Mouse (Mus musculus) limb, embryonic 12.5 days (tissue): Measurements from ENCODE around the gene Gm17018. TPM values are rescaled to one million over a fixed set of nuclear protein-coding genes. Genes with fewer than 3 reads are reported as not detected.
"Not testable (repeated sequence)": the region's sequence is repeated elsewhere in the genome, so short reads cannot be mapped to it uniquely, and the experiment has no call there.

ENCODE experiments used
- ATAC-seq: fragments of 200-750 bp; cut with Nextera tagmentation; 2 replicates; pipeline ENCODE4 v1.8.0; 2017; ENCODE audit warnings: low read depth, moderate TSS enrichment; ENCODE audit not compliant: insufficient number of reproducible peaks, insufficient read depth, low FRiP score, low TSS enrichment
- H3K27ac ChIP-seq: fragments of 300-500 bp; sonication (generic); 2 replicates; pipeline ENCODE4 v1.5.1; 2016; ENCODE audit warnings: mild to moderate bottlenecking, moderate library complexity
- H3K27me3 ChIP-seq: fragments of 300-500 bp; sonication (generic); 2 replicates; pipeline ENCODE4 v1.6.1; 2016; ENCODE audit warnings: mild to moderate bottlenecking, moderate library complexity
- H3K36me3 ChIP-seq: fragments of 300-500 bp; sonication (generic); 2 replicates; pipeline ENCODE4 v1.6.1; 2016; ENCODE audit warnings: mild to moderate bottlenecking, moderate library complexity
- H3K4me1 ChIP-seq: fragments of 300-500 bp; sonication (generic); replicated peaks from 2 replicates; pipeline ENCODE4 v1.6.1; 2016
- H3K4me2 ChIP-seq: fragments of 300-500 bp; sonication (generic); 2 replicates; pipeline ENCODE4 v1.6.1; 2016; ENCODE audit warnings: mild to moderate bottlenecking, moderate library complexity
- H3K4me3 ChIP-seq: fragments of 300-500 bp; sonication (generic); replicated peaks from 2 replicates; pipeline ENCODE4 v1.5.1; 2016; ENCODE audit warnings: mild to moderate bottlenecking
- H3K9ac ChIP-seq: fragments of 300-500 bp; sonication (generic); replicated peaks from 2 replicates; pipeline ENCODE4 v1.6.1; 2016; ENCODE audit warnings: mild to moderate bottlenecking, moderate library complexity
- H3K9me3 ChIP-seq: fragments of 300-500 bp; sonication (generic); 2 replicates; pipeline ENCODE4 v1.6.1; 2016; ENCODE audit warnings: mild to moderate bottlenecking, moderate library complexity
- WGBS: fragments of 180-500 bp; shearing (Covaris S2); methylation state at CpG from one replicate; pipeline ENCODE4 v1.1.7; 2016; 5-methylcytosine and 5-hydroxymethylcytosine counted together
- polyA plus RNA-seq: library from polyadenylated mRNA; unstranded; fragments of >200 nt; fragmentation: Nextera tagmentation; extraction: Ambion mirVana; gene quantifications from 2 replicates; pipeline ENCODE4 v1.2.1, GENCODE M21; 2016

Gene Gm17018
- polyA plus RNA-seq, 1 experiment from 2014 or later, result 50.5 TPM

DNA sequence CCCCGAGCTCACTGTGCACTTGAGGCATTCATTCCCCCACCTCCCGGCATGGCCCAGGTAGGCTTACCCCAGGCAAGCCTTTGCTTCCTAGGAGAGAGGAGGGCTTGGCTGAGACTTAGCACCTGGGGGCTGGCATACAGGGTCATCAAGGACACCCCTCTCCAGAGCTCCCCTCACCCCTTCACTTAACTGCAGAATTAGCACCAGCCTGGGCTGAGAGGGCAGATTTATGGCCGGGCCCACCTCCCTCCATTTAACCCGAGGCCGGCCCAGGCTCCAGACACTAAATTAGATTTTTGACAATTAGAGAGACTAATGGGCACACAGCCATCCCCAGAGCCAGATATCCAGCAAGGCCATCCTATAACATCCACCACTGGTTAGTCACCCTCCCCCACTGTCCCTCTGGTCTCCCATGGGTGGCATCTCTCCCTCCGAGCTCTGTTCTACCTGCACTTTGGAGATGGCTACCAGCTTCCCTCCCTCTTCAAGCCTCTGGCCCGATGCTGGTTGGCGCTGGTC, 25.1 kb upstream of the Gm17018 start:
- no peak overlapping the region for H3K27ac ChIP-seq
- H3K9me3 ChIP-seq, result no peaks in the 10 kb centered on the region
- ATAC-seq, result no peak
- H3K4me3 ChIP-seq, result no peak overlapping the region
- H3K36me3 ChIP-seq, result peaks cover 14% of the 10 kb centered on the region
- H3K4me2 ChIP-seq, result no peak overlapping the region
- H3K27me3 ChIP-seq, result peaks cover 28% of the 10 kb centered on the region
- no peak overlapping the region for H3K9ac ChIP-seq
- 38% methylated on average over 8 of the region's 8 CpGs for whole genome bisulfite sequencing
- peaks cover 23% of the 10 kb centered on the region for H3K4me1 ChIP-seq

DNA sequence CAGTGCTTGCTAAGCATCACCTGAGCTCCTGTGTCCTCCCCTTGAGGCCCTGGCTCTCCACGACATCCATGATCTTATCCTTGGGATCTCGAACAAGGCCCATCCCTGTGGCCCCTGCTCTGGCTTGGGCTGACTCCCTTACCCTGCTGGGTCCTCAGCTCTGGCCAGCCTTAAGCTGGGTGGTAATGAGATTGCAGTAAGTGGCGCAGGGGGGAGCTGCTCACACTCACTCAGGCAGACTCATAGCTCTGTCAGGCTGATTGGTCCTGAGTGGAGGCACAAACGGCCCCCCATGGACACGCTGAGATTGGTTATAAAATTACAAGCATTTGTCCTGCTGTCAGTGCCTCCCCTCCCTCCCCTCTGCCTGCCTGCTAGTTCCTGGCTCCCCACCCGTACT, 24.5 kb upstream of the Gm17018 start:
- ATAC-seq, result no peak
- H3K4me1 ChIP-seq, result peaks cover 24% of the 10 kb centered on the region
- peaks cover 35% of the 10 kb centered on the region for H3K27me3 ChIP-seq
- H3K4me3 ChIP-seq, result no peak overlapping the region
- no peak overlapping the region for H3K9ac ChIP-seq
- H3K36me3 ChIP-seq, result peaks cover 7% of the 10 kb centered on the region; the same call in 1 of the 2 replicates
- no peak overlapping the region for H3K4me2 ChIP-seq
- 33% methylated on average over 6 of the region's 6 CpGs for WGBS
- no peak overlapping the region for H3K27ac ChIP-seq
- no peaks in the 10 kb centered on the region for H3K9me3 ChIP-seq

DNA sequence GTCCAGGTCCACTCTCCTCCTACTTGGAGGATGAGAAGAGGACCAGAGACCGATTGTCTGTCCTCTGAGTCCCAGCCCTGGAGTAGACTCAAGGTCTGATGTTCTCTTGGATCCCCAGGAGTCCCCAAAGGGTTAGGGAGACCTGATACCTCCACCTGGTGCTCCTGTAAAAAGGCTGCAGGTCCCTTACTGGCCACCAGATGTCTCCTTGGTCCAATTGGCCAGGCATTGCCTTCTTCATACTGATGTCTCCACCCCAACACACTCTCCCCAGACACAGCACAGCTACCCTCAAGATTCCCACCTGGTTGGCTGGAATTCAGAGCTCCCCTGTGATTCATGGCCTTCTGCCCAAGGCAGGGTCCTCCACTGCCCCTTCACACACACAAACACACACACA, 22.9 kb upstream of the Gm17018 start:
- no peaks in the 10 kb centered on the region for H3K36me3 ChIP-seq
- no peak overlapping the region for H3K4me3 ChIP-seq
- no peaks in the 10 kb centered on the region for H3K9me3 ChIP-seq
- no peak overlapping the region for H3K4me2 ChIP-seq
- H3K4me1 ChIP-seq, result peaks cover 37% of the 10 kb centered on the region
- 62% methylated on average over 1 of the region's 1 CpGs for WGBS
- no peak overlapping the region for H3K27ac ChIP-seq
- no peak overlapping the region for H3K9ac ChIP-seq
- H3K27me3 ChIP-seq, result peaks cover 50% of the 10 kb centered on the region
- no peak for ATAC-seq

DNA sequence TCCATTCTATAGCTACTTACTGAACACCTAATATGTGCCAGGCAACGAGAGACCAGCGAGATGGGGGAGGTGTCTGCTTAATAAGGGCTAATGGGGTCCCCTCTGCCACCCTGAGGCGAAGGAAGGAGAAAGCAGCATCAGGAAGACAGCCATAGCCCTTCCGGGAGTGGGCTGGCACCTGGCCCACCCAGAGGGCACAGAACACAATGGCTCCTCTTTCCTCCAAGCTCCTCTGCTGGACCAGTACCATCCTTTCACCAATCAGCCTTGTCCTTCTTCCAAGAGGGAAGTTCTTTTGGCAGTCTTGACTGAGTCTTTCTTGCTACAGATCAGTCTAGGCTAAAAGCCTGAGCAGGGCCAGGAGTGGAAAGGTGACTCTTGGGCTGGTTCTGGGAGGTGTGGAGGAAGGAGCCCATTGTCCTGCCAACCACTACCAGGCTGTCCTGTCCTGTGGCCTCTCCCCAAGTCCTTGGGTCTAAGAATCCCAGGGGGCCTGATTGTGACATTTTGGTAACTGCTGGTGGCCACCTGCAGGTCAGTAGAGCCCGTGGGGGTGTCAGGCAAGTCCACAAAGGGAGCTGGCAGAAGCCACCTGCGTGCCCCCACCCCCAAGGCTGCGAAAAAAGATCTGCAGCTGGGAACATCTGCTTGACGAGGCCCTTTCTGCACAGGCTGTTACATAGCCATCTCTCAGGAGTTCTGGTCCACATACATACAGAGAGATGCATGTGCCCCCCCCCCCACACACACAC, 19.6 kb upstream of the Gm17018 start:
- Histone ChIP-seq H3K9me3 (no peaks in the 10 kb centered on the region), H3K4me2 (peak overlapping the region; percentile 83), H3K27me3 (peaks cover 71% of the 10 kb centered on the region), H3K36me3 (no peaks in the 10 kb centered on the region), H3K27ac (no peak overlapping the region), H3K4me3 (peak overlapping the region; percentile 47), H3K9ac (no peak overlapping the region), H3K4me1 (peaks cover 31% of the 10 kb centered on the region)
- ATAC-seq, result no peak
- 29% methylated on average over 8 of the region's 8 CpGs for WGBS

DNA sequence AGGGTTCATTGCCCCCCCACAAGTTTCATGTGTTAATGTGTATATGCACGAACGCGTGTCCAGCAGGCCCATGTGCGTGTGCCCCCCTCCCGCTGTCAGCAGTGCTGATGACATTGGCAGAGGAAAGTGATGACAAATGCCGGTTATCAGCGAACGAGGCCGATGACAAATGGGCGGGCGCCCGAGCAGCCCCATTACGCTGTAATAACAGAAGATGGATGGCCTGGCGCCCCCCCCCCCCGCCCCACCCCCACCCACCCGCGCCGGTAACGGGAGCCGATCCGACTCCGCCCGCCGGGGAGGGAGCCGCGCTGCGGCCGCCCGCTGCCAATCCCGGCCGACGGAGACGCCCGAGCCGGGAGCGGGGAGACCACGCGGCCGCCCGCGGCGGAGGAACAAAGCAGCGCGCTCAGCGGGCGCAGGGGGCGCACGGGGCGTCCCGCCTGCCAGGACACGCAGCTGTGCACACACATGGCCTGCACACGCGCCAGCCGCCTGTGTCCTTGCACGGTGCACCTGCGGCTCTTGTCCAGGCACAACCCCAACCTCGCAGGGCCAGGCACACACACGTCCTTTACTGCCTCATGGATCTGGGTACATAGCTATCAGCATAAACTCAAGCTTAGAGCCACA, 18.9 kb upstream of the Gm17018 start:
- ATAC-seq, result no peak; the same call in 1 of the 2 replicates
- WGBS, result under 1% methylated on average over 36 of the region's 58 CpGs
- H3K27ac ChIP-seq, result no peak overlapping the region

DNA sequence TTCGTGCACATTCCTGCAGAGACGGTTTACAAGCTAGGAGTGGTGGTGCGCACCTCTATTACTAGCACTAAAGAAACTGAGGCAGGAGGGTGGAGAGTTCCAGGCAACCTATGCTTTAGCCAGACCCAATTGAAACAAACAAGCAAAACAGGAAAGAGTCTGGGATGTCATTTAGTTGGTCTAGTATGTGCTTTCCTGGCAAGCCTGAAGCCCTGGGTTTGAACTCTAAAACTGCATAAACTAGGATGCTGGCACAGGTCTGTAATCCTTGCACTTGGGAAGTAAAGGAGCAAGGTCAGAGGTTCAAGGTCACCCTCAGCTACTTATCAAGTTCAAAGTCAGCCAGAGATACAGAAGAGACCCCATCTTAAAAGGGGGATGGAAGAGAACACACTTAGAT, 18.4 kb upstream of the Gm17018 start:
- 11% methylated on average over 3 of the region's 3 CpGs for WGBS
- H3K9ac ChIP-seq, result peak overlapping the region; percentile 52; the same call in 1 of the 2 replicates
- no peak overlapping the region for H3K27ac ChIP-seq

More for the DNA sequence above, 18.9 kb upstream of the Gm17018 start:
- Histone ChIP-seq H3K9me3 (no peaks in the 10 kb centered on the region), H3K36me3 (no peaks in the 10 kb centered on the region), H3K9ac (peak overlapping the region; percentile 52; the same call in 1 of the 2 replicates), H3K4me1 (peaks cover 27% of the 10 kb centered on the region), H3K27me3 (peaks cover 77% of the 10 kb centered on the region), H3K4me3 (peak overlapping the region; percentile 47), H3K4me2 (peak overlapping the region; percentile 83)

DNA sequence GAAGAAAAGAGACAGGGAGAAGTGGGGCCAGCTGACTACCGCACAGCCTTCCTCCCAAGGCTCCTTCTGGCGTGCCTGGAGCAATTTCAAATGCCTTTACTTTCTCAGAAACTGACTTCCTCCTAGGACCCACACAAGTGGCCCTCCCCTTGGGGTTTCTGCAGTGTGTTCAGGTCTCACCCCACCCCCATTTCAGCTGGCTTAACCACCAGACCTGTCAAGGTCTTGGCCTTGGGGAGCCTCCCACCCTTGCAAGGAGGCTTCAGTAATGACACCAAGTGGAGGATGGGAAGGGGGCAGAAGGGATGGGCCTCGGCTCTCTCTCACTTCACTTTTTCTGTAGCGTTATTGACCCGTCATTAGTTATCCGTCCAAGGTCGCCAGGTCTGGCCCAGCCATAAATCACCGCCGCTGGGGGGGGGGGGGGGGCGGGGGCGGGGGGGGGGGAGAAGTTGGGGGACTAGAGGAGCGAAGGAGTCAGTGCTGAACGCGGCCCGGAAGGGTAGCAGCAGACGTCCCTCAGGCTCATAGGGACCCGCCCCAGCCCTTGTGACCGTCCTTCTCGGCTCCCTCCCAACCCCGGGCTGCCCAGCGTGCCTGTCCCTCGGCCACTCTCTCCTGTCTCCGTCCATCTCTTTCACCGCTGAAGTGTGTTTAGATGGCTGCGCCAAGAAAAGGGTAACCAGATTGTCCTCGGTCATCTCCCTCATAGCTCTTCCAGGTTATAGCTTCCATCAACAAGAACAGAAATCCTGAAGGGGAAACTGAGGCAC, 16.1 kb upstream of the Gm17018 start:
- peak overlapping the region; percentile 34; the same call in 1 of the 2 replicates for H3K9ac ChIP-seq
- 0% methylated on average over 14 of the region's 26 CpGs for WGBS
- peaks cover 27% of the 10 kb centered on the region for H3K4me1 ChIP-seq
- peak; percentile 21; the same call in 1 of the 2 replicates for ATAC-seq
- H3K27me3 ChIP-seq, result peaks cover 79% of the 10 kb centered on the region
- H3K9me3 ChIP-seq, result no peaks in the 10 kb centered on the region
- no peak overlapping the region for H3K27ac ChIP-seq
- H3K4me3 ChIP-seq, result peak overlapping the region; percentile 38
- no peaks in the 10 kb centered on the region for H3K36me3 ChIP-seq
- peak overlapping the region; percentile 82 for H3K4me2 ChIP-seq

More for the DNA sequence above, 18.4 kb upstream of the Gm17018 start:
- no peaks in the 10 kb centered on the region for H3K9me3 ChIP-seq
- H3K4me1 ChIP-seq, result peaks cover 27% of the 10 kb centered on the region
- H3K4me3 ChIP-seq, result peak overlapping the region; percentile 47
- no peaks in the 10 kb centered on the region for H3K36me3 ChIP-seq
- peaks cover 80% of the 10 kb centered on the region for H3K27me3 ChIP-seq
- ATAC-seq, result no peak
- H3K4me2 ChIP-seq, result peak overlapping the region; percentile 83

DNA sequence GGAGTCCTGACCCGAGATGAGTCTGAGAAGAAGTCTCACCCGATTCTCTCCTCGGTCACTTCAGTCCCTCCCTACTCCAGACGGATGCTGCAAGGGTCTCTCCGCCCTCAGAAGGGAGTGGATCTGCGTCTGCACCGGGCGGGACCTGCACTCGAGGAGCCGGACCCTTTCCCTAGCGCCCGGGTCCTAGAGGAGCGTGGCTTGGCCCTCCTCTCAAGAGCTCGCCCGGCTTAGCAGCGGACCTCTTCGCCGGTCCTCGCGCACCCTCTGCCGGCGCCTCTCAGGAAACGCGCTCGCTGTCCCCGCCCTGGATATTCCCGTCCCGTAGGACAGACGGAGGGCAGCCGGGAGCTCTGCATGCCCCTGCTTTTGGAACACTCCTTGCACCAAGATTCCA, 15.5 kb upstream of the Gm17018 start:
- Histone ChIP-seq H3K4me3 (peak overlapping the region; percentile 38), H3K9ac (peak overlapping the region; percentile 34; the same call in 1 of the 2 replicates), H3K36me3 (no peaks in the 10 kb centered on the region), H3K27me3 (peaks cover 79% of the 10 kb centered on the region), H3K9me3 (no peaks in the 10 kb centered on the region), H3K4me2 (peak overlapping the region; percentile 82), H3K4me1 (peaks cover 27% of the 10 kb centered on the region), H3K27ac (no peak overlapping the region)
- WGBS, result under 1% methylated on average over 30 of the region's 30 CpGs
- ATAC-seq, result peak; percentile 73

DNA sequence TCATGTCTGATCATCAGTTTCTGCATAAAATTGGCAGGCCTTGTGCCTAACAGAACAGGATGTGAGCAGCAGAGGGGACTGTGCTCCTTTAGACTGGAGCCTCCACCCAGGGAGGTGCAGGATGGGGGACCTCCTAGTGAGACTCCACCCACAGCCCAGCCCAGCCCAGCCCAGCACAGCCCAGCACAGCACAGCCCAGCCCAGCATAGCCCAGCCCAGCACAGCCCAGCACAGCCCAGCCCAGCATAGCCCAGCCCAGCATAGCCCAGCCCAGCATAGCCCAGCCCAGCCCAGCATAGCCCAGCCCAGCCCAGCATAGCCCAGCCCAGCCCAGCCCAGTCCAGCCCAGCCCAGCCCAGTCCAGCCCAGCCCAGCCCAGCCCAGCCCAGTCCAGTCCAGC, 12.2 kb upstream of the Gm17018 start:
- not testable (repeated sequence) for ATAC-seq, H3K9ac ChIP-seq, H3K27ac ChIP-seq, H3K4me3 ChIP-seq, H3K4me2 ChIP-seq, H3K9me3 ChIP-seq
- Histone ChIP-seq H3K27me3 (peaks cover 50% of the 10 kb centered on the region), H3K36me3 (peaks cover 13% of the 10 kb centered on the region), H3K4me1 (peaks cover 27% of the 10 kb centered on the region)

DNA sequence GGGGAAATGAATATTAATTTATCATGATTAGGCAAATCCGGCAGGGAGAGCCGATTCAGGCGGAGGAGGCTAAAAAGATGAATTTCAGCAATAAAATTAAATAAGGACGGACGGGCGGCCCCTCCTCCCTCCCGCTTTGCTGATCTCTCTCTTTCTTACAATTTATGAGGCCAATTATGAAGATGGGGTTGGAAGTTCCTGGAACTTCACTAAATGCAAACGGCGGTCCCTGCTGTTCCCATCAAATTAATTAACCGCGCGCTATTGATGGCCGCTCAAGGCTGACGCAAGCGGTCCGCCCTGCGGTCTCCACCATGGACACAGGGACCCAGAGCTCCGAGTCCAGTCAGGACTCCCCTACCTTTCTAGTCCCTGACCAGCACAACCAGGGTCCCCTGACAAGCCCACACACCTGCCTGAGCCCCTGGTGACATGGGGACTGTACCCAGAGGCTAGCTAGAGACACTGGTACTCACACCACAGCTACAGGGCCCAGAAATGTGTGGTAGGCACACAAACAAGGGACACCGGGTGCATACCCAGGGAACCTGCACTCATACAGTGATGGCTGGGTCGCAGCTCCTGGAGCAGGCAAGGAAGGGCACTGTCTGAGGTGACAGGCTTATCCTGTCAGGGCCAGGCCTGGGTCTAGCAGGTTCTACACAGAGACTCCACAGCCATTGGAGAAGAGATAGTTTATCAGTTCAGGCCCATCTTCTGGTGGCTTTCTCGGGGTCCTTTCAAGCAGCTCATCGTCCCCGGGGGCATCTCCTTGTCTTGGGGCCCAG, 11.1 kb upstream of the Gm17018 start:
- peaks cover 39% of the 10 kb centered on the region for H3K27me3 ChIP-seq
- no peak overlapping the region for H3K9ac ChIP-seq
- peaks cover 21% of the 10 kb centered on the region for H3K4me1 ChIP-seq
- H3K27ac ChIP-seq, result no peak overlapping the region
- 62% methylated on average over 23 of the region's 23 CpGs for WGBS
- no peaks in the 10 kb centered on the region for H3K9me3 ChIP-seq
- no peak for ATAC-seq
- no peak overlapping the region for H3K4me3 ChIP-seq
- H3K36me3 ChIP-seq, result peaks cover 25% of the 10 kb centered on the region
- H3K4me2 ChIP-seq, result no peak overlapping the region
